Mouse (Mus musculus): ENCODE results near the gene Grin2b. TPM values are rescaled to one million over a fixed set of nuclear protein-coding genes. Genes with fewer than 3 reads are reported as not detected.
A peak's percentile ranks its signal among the peaks of the same experiment; 100 is the strongest.

Grin2b gene
- polyA plus RNA-seq, 1 experiment: 0.03 TPM

DNA sequence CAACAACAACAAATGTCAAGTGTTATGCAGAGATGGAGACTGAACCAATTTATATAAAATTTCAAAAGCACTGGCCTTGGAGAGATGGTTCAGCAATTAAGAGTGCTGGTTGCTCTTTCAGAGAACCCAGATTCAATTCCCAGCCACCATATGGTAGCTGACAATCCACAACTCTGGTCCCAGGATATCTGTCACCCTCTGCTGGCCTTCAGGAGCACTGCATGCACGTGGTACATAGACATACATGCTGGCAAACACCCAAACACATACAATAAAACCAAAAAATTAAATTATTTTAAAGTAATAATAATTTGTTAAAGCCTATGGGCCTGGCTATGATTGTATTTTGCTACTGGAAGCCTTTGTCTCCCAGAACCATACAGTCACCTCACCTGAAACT is 77.0 kb downstream of the Grin2b start:
- Histone ChIP-seq H3K9me3 (replicated peaks; ENCODE audit: control insufficient read depth, insufficient read depth, low read length, poor library complexity, severe bottlenecking) (no peaks in the 10 kb centered on the region), H3K27ac (ENCODE audit: insufficient read depth, low read length) (no peak overlapping the region), H3K36me3 (ENCODE audit: control insufficient read depth, insufficient read depth, low read length, poor library complexity, severe bottlenecking) (no peaks in the 10 kb centered on the region), H3K4me1 (ENCODE audit: control insufficient read depth, insufficient read depth, low read length) (no peaks in the 10 kb centered on the region), H3K4me3 (ENCODE audit: low read depth, low read length) (no peak overlapping the region), H3K9ac (ENCODE audit: low read depth, poor library complexity, severe bottlenecking) (no peak overlapping the region), H3K27me3 (ENCODE audit: control insufficient read depth, insufficient read depth, low read length, poor library complexity, severe bottlenecking) (no peaks in the 10 kb centered on the region)
- TF ChIP-seq EP300 (IDR thresholded peaks at IDR 0.05; ENCODE audit: insufficient read depth, low read depth, low read length) (no peak), CTCF (IDR thresholded peaks at IDR 0.05; ENCODE audit: low read depth, low read length) (peak; percentile 59)

DNA sequence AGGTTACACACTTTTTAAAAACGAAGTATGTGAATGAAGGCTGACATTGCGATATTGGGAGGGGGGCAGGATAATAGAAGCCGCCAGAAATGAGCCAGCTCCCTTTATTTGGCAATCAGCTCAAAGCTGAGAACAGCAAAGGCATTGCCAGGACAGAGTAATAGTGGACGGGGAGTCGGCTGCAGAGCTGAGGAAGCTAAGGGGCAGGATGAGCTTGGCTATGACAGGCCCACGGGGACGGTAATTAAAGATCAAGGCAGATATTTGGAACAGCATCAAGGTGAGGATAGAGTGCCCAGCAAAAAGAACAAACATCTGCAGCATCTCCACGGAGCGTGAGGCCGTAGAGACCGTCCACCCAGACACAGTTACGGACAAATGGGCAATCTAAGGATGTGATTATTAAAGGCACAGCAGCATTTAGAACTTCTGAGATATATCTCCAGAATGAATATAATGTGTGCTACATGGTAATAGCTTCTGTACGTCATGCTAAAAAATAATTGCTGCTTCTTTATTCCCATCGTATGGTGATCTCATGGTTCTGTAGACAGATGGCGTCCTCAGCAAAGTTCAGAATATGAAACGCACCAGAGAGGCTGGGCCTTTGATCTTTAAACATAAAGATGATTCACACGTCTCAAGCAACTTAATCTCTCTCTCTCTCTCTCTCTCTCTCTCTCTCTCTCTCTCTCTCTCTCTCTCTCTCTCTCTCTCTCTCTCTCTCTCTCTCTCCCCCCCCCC is 93.1 kb downstream of the Grin2b start:
- Histone ChIP-seq H3K9ac (ENCODE audit: low read depth, poor library complexity, severe bottlenecking) (no peak overlapping the region), H3K4me1 (ENCODE audit: control insufficient read depth, insufficient read depth, low read length) (no peaks in the 10 kb centered on the region)
- TF ChIP-seq EP300 (IDR thresholded peaks at IDR 0.05; ENCODE audit: insufficient read depth, low read depth, low read length): no peak
- TF ChIP-seq POLR2A (IDR thresholded peaks at IDR 0.05; ENCODE audit: insufficient read depth, low read length): no peak
- TF ChIP-seq CTCF (IDR thresholded peaks at IDR 0.05; ENCODE audit: low read depth, low read length): no peak

GRCm38 (mm10) chr6:136072326-136073054 is 100.8 kb downstream of the Grin2b start:
- H3K4me1 ChIP-seq (ENCODE audit: control insufficient read depth, insufficient read depth, low read length): no peaks in the 10 kb centered on the region
- no peaks in the 10 kb centered on the region for H3K36me3 ChIP-seq (ENCODE audit: control insufficient read depth, insufficient read depth, low read length, poor library complexity, severe bottlenecking)
- no peak overlapping the region for H3K9ac ChIP-seq (ENCODE audit: low read depth, poor library complexity, severe bottlenecking)
- no peak overlapping the region for H3K27ac ChIP-seq (ENCODE audit: insufficient read depth, low read length)
- no peaks in the 10 kb centered on the region; the same call in 1 of the 2 replicates for H3K9me3 ChIP-seq (replicated peaks; ENCODE audit: control insufficient read depth, insufficient read depth, low read length, poor library complexity, severe bottlenecking)
- H3K27me3 ChIP-seq (ENCODE audit: control insufficient read depth, insufficient read depth, low read length, poor library complexity, severe bottlenecking): no peaks in the 10 kb centered on the region
- H3K4me3 ChIP-seq (ENCODE audit: low read depth, low read length): no peak overlapping the region
- no peak for TF ChIP-seq EP300 (IDR thresholded peaks at IDR 0.05; ENCODE audit: insufficient read depth, low read depth, low read length)
- TF ChIP-seq POLR2A (IDR thresholded peaks at IDR 0.05; ENCODE audit: insufficient read depth, low read length): no peak
- no peak for TF ChIP-seq CTCF (IDR thresholded peaks at IDR 0.05; ENCODE audit: low read depth, low read length)

More for the DNA sequence above, 93.1 kb downstream of the Grin2b start:
- Histone ChIP-seq H3K27ac (ENCODE audit: insufficient read depth, low read length) (no peak overlapping the region), H3K4me3 (ENCODE audit: low read depth, low read length) (no peak overlapping the region), H3K9me3 (replicated peaks; ENCODE audit: control insufficient read depth, insufficient read depth, low read length, poor library complexity, severe bottlenecking) (no peaks in the 10 kb centered on the region), H3K27me3 (ENCODE audit: control insufficient read depth, insufficient read depth, low read length, poor library complexity, severe bottlenecking) (no peaks in the 10 kb centered on the region), H3K36me3 (ENCODE audit: control insufficient read depth, insufficient read depth, low read length, poor library complexity, severe bottlenecking) (no peaks in the 10 kb centered on the region)

GRCm38 (mm10) chr6:136070101-136070500 is 103.2 kb downstream of the Grin2b start:
- H3K4me3 ChIP-seq (ENCODE audit: low read depth, low read length): no peak overlapping the region
- H3K4me1 ChIP-seq (ENCODE audit: control insufficient read depth, insufficient read depth, low read length): no peaks in the 10 kb centered on the region
- TF ChIP-seq POLR2A (IDR thresholded peaks at IDR 0.05; ENCODE audit: insufficient read depth, low read length): no peak
- TF ChIP-seq EP300 (IDR thresholded peaks at IDR 0.05; ENCODE audit: insufficient read depth, low read depth, low read length): no peak
- no peak for TF ChIP-seq CTCF (IDR thresholded peaks at IDR 0.05; ENCODE audit: low read depth, low read length)
- no peak overlapping the region for H3K9ac ChIP-seq (ENCODE audit: low read depth, poor library complexity, severe bottlenecking)
- H3K27me3 ChIP-seq (ENCODE audit: control insufficient read depth, insufficient read depth, low read length, poor library complexity, severe bottlenecking): no peaks in the 10 kb centered on the region
- H3K36me3 ChIP-seq (ENCODE audit: control insufficient read depth, insufficient read depth, low read length, poor library complexity, severe bottlenecking): no peaks in the 10 kb centered on the region
- no peak overlapping the region for H3K27ac ChIP-seq (ENCODE audit: insufficient read depth, low read length)
- H3K9me3 ChIP-seq (replicated peaks; ENCODE audit: control insufficient read depth, insufficient read depth, low read length, poor library complexity, severe bottlenecking): no peaks in the 10 kb centered on the region; the same call in 1 of the 2 replicates

GRCm38 (mm10) chr6:136053346-136053745 is 120.0 kb downstream of the Grin2b start:
- no peak overlapping the region for H3K9ac ChIP-seq (ENCODE audit: low read depth, poor library complexity, severe bottlenecking)
- no peaks in the 10 kb centered on the region for H3K36me3 ChIP-seq (ENCODE audit: control insufficient read depth, insufficient read depth, low read length, poor library complexity, severe bottlenecking)
- H3K4me3 ChIP-seq (ENCODE audit: low read depth, low read length): no peak overlapping the region
- no peak overlapping the region for H3K27ac ChIP-seq (ENCODE audit: insufficient read depth, low read length)
- TF ChIP-seq EP300 (IDR thresholded peaks at IDR 0.05; ENCODE audit: insufficient read depth, low read depth, low read length) (no peak), CTCF (IDR thresholded peaks at IDR 0.05; ENCODE audit: low read depth, low read length) (no peak), POLR2A (IDR thresholded peaks at IDR 0.05; ENCODE audit: insufficient read depth, low read length) (no peak)
- H3K4me1 ChIP-seq (ENCODE audit: control insufficient read depth, insufficient read depth, low read length): no peaks in the 10 kb centered on the region
- H3K9me3 ChIP-seq (replicated peaks; ENCODE audit: control insufficient read depth, insufficient read depth, low read length, poor library complexity, severe bottlenecking): no peaks in the 10 kb centered on the region
- no peaks in the 10 kb centered on the region for H3K27me3 ChIP-seq (ENCODE audit: control insufficient read depth, insufficient read depth, low read length, poor library complexity, severe bottlenecking)

DNA sequence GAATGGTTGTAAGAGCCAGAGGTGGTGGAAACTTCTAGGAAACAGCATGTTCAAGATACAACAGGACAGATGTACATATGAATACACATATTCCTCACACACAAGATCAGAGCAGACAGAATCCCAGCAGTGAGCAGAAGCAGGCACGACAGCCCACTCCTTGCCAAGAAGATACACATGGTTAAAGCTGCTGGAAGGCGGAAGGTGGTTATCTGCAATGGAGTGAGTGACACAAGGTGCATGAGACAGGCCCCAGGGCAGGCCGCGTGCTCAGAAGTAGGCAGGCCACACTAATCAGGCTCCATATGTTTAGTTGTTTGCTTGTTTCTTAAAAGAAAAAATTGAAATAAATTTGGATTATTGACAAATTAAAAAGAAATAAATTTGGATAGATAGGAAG is 123.0 kb downstream of the Grin2b start:
- no peak overlapping the region for H3K27ac ChIP-seq (ENCODE audit: insufficient read depth, low read length)
- H3K4me3 ChIP-seq (ENCODE audit: low read depth, low read length): no peak overlapping the region
- no peaks in the 10 kb centered on the region for H3K36me3 ChIP-seq (ENCODE audit: control insufficient read depth, insufficient read depth, low read length, poor library complexity, severe bottlenecking)
- H3K27me3 ChIP-seq (ENCODE audit: control insufficient read depth, insufficient read depth, low read length, poor library complexity, severe bottlenecking): no peaks in the 10 kb centered on the region
- H3K4me1 ChIP-seq (ENCODE audit: control insufficient read depth, insufficient read depth, low read length): no peaks in the 10 kb centered on the region
- no peak overlapping the region for H3K9ac ChIP-seq (ENCODE audit: low read depth, poor library complexity, severe bottlenecking)
- H3K9me3 ChIP-seq (replicated peaks; ENCODE audit: control insufficient read depth, insufficient read depth, low read length, poor library complexity, severe bottlenecking): no peaks in the 10 kb centered on the region
- TF ChIP-seq EP300 (IDR thresholded peaks at IDR 0.05; ENCODE audit: insufficient read depth, low read depth, low read length): no peak
- TF ChIP-seq POLR2A (IDR thresholded peaks at IDR 0.05; ENCODE audit: insufficient read depth, low read length): no peak
- no peak for TF ChIP-seq CTCF (IDR thresholded peaks at IDR 0.05; ENCODE audit: low read depth, low read length)
